Mouse (Mus musculus) T-helper 2 cell (primary cell): Measurements from ENCODE around the gene Prcd.

Source experiments
- in situ Hi-C: fragments of 300-600 bp; cut with MboI, MseI; formaldehyde crosslinking; loops from one replicate; pipeline ENCODE4 v1.15.1; 2025; ENCODE audit warnings: high pct_unique_total_duplicates

The Prcd gene

DNA sequence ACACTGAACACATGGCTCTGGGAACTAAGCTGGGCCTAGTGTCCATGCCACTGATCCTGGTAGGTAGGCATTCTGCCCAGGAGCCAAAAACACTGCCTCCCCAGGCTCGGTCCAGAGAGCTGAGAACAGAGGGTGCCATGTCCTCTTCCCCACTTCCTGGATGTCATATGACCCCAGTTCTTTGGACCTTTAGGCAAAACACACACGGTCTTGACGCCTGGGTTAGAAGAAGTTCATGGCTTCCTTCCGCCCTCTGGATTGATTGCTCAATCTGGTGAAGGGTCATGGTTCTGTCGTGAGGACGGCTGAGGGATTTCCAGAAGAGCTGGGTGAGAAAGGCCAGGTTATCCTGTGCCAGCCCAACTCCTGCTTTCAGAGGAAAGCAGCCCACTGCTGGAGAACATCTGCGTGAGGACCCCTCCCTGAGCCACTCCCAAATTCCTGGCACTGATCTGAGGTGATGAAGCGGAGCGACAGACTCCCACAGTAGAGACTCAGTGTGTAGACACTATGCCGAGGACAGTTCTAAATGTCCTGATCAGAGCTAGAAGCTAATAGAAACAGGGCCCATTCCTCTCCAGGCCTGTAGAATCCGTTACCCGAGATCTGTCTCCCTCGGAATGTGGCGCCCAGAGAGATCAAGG lies 29.3 kb downstream of the Prcd start:
- in situ Hi-C loops, result loop anchor here (5.0 to 10.0 kb wide), 2 partner anchors 40 to 152 kb away; no protein-coding TSS in a partner anchor

DNA sequence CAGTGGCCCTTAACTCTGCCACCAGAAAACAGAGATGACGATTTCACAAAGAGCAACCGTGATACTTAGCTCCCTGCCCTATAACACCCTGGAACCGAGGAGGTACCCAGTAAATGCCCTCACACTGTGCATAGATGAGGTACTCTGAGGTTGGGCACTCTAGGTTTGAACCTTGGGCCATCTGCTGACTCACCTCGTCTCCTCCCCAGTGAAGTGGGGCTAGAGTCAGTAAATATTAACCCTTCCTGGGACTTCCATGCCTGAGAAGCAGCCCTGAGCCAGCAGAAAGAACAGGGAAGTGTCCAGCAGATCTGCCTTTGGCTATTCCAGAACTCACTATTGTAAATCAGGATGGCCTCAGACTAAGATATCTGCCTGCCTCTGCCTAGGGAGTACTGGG lies 30.4 kb downstream of the Prcd start:
- in situ Hi-C loops, result loop anchor here (5.0 to 10.0 kb wide), 2 partner anchors 41 to 151 kb away; no protein-coding TSS in a partner anchor

DNA sequence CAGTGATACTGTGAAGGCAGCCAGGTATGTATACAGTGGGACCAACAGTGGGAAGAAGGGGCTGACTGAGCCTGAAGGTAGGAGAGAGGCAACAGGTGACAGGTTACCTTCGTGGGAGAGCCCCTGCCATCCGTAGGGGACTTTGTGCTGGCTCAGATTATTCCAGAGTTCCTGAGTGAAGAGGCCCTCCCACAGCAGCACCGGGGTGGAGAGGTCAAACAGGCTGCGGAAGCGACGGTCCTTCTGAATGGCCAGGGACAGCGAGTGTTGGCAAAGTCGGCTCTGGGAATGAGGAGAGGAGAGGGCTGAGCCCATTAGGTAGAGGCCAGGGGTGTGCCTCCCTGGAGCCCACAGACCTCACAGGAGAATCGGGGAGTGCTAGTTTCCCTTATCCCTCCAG lies 32.4 kb downstream of the Prcd start:
- in situ Hi-C loops, result loop anchor here (10.0 kb wide), 1 partner anchor 149 kb away; no protein-coding TSS in a partner anchor

DNA sequence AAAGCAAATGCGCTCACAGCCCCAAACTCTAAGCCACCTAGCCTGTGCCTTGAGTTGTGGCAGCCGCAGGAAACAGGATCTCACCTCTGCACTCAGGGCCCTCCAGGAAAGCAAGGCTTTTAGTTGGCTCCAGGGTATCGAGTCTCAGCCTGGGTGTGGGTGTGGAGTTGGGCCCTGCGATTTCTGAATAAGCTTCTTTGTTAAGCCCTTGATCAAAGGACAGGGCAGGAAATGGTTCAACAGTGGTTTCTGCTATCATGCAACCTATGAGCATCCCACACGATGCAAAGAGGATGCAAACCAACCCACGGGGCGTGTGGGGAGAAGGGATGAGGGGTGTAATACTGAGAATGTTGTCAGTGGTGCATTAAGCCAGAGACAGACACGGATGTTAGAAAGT lies 34.6 kb downstream of the Prcd start:
- in situ Hi-C loops, result loop anchor here (10.0 kb wide), 1 partner anchor 147 kb away; no protein-coding TSS in a partner anchor

DNA sequence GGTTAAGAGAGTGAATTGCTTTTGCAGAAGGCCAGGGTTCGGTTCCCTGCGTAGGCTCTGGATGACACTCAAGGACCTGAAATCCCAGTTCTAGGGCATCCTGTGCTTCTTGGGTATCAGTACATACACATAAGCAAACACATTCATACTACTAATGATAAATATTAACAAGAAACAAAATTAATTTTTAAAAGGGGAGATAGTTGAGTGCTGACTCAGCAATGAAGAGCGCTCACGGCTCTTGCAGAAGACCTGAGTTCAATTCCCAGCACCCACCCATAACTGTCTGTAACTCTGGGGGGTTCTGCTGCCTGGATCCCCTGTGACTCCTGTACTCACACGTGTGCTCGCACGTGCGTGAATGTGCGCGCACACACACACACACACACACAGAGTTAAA lies 36.3 kb downstream of the Prcd start:
- in situ Hi-C loops, result loop anchor here (10.0 kb wide), 2 partner anchors 65 to 145 kb away; no protein-coding TSS in a partner anchor

DNA sequence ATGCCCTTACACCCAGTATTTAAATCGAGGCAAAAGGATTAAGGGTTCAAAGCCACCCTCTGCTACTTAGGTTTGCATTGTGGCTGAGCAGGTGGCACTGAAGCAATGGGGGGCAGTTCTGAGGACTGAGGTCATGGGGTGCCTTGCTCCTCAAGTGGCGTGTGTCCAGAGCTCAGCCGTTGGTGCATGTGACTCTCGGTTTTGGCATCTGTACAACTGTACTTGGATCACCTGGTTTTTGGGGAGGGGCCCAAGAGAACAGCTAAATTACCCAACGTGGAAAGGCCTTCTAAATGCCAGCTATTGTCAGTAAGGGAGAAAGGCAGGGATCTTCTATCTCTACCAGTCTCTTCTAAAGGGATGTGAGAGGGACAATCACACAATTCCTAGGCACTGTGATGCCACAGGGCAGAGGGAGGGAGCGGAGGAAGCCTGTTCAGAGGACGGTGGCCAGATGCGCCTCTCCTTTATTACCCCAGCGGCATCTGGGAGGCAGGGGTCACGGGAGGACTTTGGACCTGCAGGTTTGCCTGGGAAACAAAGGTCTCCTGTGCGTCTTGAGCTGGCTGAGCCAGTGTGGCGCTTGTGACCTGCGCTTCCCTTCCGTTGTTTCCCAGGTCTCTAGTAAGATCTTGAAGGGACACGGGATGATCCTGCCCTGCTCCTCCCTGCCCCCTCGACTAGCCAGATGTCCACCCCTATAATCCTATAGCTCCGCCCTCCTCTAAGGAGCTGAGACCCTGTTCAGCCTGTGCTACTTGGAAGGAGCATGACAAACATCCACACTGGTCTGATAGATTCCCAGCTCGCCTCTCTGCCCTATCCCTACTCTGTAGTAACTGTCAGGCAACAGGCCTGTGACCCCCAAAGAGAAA lies 37.6 kb downstream of the Prcd start:
- in situ Hi-C loops, result loop anchor here (10.0 kb wide), 1 partner anchor 64 kb away; no protein-coding TSS in a partner anchor

DNA sequence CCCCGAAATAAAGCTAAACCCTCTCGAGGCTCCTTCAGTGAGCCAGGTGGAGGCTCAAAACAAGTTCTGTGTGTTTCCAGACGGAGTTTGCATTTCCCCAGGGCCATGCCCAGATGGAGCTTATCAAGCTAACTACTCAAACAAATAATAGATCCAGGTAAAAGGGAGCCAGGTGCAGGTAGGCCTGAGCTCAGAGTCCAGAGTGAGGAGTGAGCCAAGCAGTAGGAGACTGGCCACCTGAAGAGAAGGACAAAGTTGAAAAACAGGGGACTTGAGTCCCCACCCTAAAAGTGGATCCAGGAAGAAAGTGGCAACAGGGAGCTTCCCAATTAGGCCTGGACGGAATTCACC lies 40.5 kb downstream of the Prcd start:
- in situ Hi-C loops, result loop anchor here (10.0 kb wide), 1 partner anchor 61 kb away; no protein-coding TSS in a partner anchor

DNA sequence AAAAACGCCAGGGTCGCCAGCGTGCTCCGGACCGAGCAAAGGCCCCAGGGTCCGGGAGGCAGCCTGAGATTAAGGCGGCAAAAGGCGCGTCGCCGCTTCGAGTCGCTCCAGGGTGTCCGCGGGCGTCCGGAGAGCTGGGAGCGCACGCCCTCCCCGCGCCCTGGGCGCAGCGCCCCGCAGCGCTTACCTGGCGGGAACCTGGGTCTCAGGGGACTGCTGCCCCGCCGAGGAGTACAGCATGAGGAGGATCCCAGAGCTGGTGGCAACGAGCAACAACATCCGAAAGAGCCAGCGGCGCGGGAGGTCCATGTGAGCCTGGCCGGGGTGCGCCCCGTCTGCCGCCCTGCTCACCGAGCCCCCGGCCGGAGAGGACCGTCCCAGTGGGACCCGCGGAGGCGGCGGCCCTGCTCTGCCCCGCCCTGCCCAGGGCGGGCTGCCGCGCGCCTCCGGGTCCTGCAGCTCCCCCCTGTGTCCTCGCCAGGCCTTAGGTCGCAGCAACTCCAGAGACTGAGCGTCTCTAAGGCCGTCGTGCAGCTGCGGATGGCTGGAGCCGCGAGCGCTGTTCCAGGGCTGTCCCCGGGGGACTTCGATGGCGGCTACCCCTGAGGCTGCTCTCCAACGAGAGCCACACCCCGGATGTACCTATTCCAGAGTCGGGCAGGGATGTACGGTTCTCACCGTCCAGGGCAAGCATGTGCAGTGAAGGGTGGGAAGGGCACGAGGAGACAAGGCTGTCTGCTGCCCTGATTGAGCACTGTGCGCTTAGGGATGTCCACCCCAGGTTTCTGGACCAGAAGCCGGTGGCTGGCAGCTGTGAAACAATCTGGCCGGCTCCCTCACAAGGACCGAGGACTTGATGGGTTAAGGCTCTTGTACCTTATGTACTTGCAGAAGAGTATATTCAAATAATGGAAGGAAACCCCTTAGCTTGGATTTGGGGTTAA lies 41.2 kb downstream of the Prcd start:
- in situ Hi-C loops, result loop anchor here (10.0 kb wide), 1 partner anchor 60 kb away; no protein-coding TSS in a partner anchor

DNA sequence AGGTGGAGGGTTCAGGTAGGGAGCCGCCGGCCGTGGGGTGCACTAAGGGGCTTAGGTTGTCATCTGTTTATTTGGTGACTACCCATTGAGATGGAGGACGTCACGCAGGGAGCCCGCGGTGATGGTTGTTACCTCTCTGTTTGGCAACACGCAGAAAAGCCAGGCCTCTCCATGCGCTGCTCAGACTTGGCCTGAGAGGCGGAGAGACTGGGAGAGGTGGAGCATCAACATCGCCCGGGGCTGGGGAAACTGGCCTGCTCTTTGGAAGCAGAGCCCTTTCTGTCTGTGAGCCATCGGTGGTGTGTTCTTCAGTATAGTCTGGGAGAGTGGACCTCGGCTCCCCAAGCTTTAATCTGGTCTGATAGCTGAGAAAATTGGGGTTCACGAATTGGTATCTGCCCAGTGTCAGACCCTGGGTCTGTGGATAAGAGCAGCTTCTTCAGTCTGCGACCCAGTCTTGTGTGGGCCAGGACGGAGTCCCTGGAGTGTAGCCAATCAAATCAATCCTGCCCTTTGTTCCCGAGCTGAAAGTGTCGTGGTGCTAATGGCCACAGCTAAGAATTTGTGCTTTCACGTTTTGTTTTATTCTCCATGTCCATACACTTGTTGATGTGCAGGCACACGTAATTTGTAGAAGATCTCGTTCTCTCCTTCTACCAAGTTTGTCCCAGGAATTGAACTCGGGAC lies 42.0 kb downstream of the Prcd start:
- in situ Hi-C loops, result loop anchor here (10.0 kb wide), 1 partner anchor 59 kb away; no protein-coding TSS in a partner anchor

DNA sequence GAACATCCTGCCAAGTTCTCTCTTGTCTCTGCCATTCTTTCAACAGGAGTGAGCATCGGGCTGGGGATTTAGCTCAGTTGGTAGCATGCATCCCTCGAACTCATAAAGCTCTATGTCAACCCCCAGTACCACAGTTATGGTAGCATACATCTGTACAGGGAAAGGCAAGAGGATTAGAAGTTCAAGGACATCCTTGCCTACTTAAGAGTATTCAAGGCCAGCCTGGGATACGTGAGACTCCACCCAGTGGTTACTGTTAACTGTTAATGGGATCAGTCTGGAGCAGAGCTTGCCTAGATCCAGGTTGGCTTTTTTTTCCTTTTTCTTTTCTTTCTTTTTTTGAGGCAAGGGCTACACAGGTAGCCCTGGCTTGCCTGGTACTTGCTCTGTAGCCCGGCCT lies 43.1 kb downstream of the Prcd start:
- in situ Hi-C loops, result loop anchor here (10.0 kb wide), 1 partner anchor 58 kb away; no protein-coding TSS in a partner anchor

DNA sequence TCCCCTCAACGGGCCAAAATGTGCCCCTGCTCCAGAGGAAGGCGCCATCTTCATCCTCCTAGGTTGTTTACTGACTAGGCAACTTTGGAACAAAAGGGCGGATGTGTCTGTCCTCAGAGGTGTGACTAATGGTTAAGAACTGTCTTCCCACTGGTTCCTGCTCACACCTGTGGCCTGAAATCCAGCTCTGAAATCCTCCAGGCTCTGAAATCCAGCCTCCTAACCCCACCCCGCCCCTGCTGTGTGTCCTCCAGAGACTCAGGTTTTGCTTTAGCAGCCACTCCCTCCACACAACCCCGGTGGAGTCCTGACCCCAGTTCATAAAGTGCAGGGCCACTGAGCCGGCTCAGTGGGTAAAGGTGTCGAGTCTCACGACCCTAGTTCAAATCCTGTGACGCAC lies 44.2 kb downstream of the Prcd start:
- in situ Hi-C loops, result loop anchor here (10.0 kb wide), 1 partner anchor 57 kb away; no protein-coding TSS in a partner anchor

DNA sequence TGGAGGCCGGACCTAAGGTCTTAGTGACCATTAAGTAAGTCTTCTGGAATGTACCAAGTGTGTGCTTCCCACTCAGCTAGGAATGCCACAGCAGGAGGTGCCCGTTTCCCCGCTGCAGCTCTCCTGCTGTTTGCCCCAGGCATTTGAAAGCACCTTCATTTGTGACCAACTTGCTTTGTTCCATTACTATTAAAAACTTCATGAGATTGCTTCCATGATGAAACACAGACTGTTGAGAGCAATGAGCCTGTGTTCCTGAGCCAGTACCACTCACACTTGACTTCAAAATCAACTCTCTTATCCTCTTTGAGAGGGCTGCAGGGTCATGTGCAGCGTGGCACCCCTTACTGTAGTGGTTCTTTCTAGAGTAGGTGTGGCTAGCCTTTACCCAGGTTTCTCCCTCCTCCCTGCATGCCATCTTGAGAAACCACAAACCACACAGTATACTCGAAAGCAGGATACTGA lies 48.1 kb downstream of the Prcd start:
- in situ Hi-C loops, result no loop called here

DNA sequence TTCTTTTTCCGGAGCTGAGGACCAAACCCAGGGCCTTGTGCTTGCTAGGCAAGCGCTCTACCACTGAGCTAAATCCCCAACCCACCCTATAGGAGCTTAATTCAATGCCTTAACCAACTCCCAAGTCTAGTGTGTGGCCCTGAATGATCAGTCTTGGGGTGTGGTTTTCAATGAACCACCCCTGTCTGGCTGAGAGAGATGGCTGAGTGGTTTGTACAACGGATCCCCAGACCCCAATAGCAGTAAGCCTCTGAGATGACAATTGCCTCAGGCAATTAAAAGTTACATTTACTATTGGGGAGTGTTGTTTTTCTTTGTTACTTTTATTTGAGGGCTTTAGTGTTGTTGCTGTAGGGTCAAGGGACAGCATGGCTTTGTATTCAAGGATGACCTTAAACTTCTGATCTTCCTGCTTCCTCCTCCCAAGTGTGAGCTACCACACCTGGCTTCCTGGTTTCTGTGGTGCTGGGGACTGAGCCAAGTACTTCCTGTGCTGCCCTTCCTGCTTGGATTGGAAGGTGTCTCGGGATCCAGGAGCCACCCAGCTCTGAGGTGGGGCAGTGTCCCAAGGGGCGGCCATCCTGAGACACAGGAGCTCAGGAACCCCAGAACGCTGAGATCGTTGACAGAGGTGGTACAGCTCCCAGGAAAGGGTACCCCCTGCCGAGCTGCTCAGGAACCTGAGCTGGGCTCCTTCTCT lies 51.2 kb downstream of the Prcd start:
- in situ Hi-C loops, result no loop called here

DNA sequence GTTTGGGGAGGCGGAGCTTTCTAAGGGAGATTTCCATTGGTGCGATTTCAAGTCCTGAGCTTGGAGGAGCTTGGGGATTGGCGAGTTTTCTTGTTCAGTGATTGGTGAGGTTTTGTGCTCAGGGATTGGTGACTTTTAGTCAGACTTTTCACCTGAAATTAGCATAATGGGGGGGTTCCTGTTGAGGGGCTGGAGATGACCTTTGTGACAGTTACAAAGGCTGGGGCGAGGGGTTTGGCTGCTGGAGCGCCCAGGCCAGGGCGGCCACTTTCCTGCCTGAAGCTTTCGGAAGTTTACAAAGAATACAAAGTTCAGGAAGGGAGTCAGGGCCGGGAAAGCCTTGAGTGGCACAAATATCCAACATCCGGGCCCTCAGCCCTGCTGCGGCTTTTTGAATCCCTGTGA lies 51.9 kb downstream of the Prcd start:
- in situ Hi-C loops, result no loop called here

DNA sequence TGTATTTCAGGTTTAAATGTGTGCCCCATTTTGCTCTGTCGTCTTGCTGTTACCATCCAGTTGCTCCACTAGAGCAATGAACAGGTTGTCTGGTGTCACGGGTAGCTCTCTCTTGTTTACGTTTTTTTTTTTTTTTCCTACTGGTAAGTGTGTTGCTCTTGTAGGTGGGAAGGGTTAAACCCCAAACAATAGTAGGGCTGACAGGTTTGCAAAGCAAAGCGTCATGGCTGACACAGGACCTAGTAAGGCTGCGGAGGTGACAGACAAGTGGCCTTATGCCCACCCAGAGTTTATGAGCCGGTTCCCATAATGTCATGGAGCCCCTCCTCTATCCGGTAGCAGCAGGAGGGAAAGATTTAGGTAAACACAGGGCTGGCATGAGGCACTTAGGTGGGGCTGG lies 53.0 kb downstream of the Prcd start:
- in situ Hi-C loops, result no loop called here

DNA sequence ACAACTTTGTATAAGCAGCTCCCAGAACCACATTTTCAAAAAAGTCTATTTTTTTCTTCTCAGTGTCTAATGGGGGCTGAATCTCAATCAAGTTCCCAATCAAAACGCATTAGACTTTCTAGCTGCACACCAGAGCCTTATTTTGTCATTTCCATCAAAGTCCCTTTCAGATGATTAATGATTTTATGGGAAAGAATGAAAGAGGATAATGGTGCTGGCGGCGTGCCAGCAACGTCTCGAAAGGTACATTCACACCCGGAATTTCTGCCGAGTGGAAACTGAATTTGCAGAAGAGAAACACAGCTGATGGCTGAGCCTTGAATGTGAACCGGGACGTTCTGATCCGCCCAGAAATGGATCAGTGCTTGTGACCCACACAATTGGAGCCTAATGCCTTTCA lies 56.8 kb downstream of the Prcd start:
- in situ Hi-C loops, result no loop called here

DNA sequence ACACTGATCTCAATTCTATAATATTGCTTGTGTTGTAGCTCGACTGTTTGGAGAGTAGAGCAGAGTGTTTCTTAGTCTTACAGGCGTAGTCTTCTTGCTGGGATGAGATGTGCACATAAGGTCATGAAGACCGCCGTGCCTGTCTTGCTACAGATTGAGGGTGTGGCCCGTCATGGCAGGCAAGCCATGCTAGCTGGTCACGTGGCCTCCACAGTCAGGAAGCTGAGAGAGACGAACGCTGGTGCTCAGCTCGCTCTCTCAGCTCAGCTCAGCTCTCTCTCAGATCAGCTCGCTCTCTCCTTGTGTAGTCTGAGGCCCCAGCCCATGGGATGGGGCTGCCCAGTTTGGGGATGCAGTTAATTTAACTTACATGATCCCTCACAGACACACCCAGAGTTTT lies 57.5 kb downstream of the Prcd start:
- in situ Hi-C loops, result no loop called here

DNA sequence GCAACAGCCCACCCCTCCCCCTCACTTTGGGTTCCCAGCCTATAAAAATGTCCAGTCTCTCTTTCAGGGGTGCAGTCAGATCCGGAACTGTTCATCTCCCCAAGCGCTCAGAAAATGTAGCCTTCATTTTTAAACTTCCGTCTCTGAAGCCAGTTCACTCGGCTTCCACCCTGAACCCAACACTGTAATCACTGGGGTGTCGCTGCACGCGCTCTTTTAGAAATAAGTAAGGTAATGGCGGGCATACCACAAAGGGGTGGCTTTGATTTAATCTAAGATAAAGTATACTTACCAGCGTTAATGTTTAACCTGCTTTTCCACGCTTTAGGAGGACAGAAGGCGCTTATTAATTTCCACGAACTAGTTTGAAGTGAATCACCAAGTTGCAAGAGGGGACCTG lies 60.7 kb downstream of the Prcd start:
- in situ Hi-C loops, result no loop called here
